Mouse (Mus musculus) C2C12 (cell line): ENCODE results near the gene Erp44. TPM values are rescaled to one million over a fixed set of nuclear protein-coding genes. Genes with fewer than 3 reads are reported as not detected.

Experiments used
- H3K27me3 ChIP-seq: one replicate; pipeline ENCODE4 v1.6.1; 2011; ENCODE audit not compliant: control insufficient read depth, insufficient read depth, insufficient read length
- H3K36me3 ChIP-seq: one replicate; pipeline ENCODE4 v1.6.1; 2011; ENCODE audit not compliant: control insufficient read depth, insufficient read depth
- H3K4me3 ChIP-seq: one replicate; pipeline ENCODE4 v1.5.1; 2011; ENCODE audit warnings: mild to moderate bottlenecking, control low read depth; ENCODE audit not compliant: poor library complexity, insufficient read depth, severe bottlenecking
- H3K79me2 ChIP-seq: one replicate; pipeline ENCODE4 v1.6.1; 2011; ENCODE audit not compliant: control insufficient read depth, insufficient read depth
- H3K79me3 ChIP-seq: one replicate; pipeline ENCODE4 v1.6.1; 2011; ENCODE audit warnings: low read depth, control low read depth
- H3ac ChIP-seq: one replicate; pipeline ENCODE3; 2011; ENCODE audit warnings: low read depth; ENCODE audit not compliant: control insufficient read depth, insufficient read length
- CEBPB ChIP-seq: IDR thresholded peaks from one replicate; pipeline ENCODE4 v1.6.1; 2011; ENCODE audit warnings: low read depth, mild to moderate bottlenecking, control low read depth, moderate library complexity
- CTCF ChIP-seq: IDR thresholded peaks from one replicate; pipeline ENCODE4 v1.5.1; 2011; ENCODE audit not compliant: control insufficient read depth, insufficient read depth, insufficient read length
- FOSL1 ChIP-seq: IDR thresholded peaks from one replicate; pipeline ENCODE4 v1.8.0; 2011; ENCODE audit warnings: mild to moderate bottlenecking, low read length; ENCODE audit not compliant: poor library complexity, insufficient read depth, severe bottlenecking
- MAX ChIP-seq: IDR thresholded peaks from one replicate; pipeline ENCODE4 v1.6.1; 2011; ENCODE audit warnings: mild to moderate bottlenecking, control low read depth
- MYOD1 ChIP-seq: IDR thresholded peaks from one replicate; pipeline ENCODE4 v1.6.1; 2011; ENCODE audit warnings: low read depth; ENCODE audit not compliant: control insufficient read depth, insufficient read length
- MYOG ChIP-seq: IDR thresholded peaks from one replicate; pipeline ENCODE4 v1.6.1; 2011; ENCODE audit not compliant: control insufficient read depth, insufficient read length; ENCODE audit errors: extremely low read depth
- USF1 ChIP-seq: IDR thresholded peaks from one replicate; pipeline ENCODE4 v1.6.1; 2011; ENCODE audit warnings: low read depth, mild to moderate bottlenecking, control low read depth, moderate library complexity
- polyA plus RNA-seq: library from polyadenylated mRNA; unstranded; fragments of >200 nt; fragmentation: generic; extraction: Trizol; gene quantifications from one replicate; pipeline ENCODE4 v1.2.1, GENCODE M21; 2012; ENCODE audit warnings: missing spikeins

The Erp44 gene
- polyA plus RNA-seq, 1 experiment = 20.2 TPM

GRCm38 (mm10) chr4:48316036-48316435, 36.7 kb upstream of the Erp44 start:
- no peak overlapping the region for H3ac ChIP-seq
- no peaks in the 10 kb centered on the region for H3K79me3 ChIP-seq
- no peaks in the 10 kb centered on the region for H3K27me3 ChIP-seq
- no peaks in the 10 kb centered on the region for H3K79me2 ChIP-seq
- TF ChIP-seq MYOD1 (no peak), CEBPB (no peak), FOSL1 (no peak)
- H3K36me3 ChIP-seq = no peaks in the 10 kb centered on the region
- H3K4me3 ChIP-seq = no peak overlapping the region

DNA sequence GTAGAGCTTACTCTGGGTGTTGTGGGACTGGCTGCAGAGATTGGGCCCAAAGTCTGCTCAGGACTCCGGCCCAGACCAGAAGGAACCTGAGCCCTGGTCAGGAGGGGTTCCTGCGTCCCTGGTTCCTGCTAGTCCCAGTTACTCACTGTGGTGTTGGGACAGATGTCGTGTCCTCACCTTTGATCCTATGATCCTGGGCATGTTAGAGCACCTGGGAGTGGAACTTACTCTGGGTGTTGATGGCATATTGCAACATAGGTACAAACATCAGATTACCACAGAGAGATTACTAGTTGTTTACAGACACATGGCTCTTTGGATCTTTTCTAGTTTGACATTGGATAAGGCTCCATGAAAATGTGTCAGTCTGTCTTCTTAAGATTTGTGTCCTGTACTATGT, 35.5 kb upstream of the Erp44 start:
- no peaks in the 10 kb centered on the region for H3K27me3 ChIP-seq
- TF ChIP-seq MYOD1 (no peak), MAX (no peak), FOSL1 (no peak), MYOG (no peak), USF1 (no peak), CTCF (no peak), CEBPB (no peak)
- H3ac ChIP-seq = no peak overlapping the region
- H3K79me3 ChIP-seq = no peaks in the 10 kb centered on the region
- H3K79me2 ChIP-seq = no peaks in the 10 kb centered on the region
- H3K36me3 ChIP-seq = no peaks in the 10 kb centered on the region
- H3K4me3 ChIP-seq = no peak overlapping the region

GRCm38 (mm10) chr4:48287086-48287757, 7.9 kb upstream of the Erp44 start:
- Histone ChIP-seq H3K4me3 (no peak overlapping the region), H3K79me2 (no peaks in the 10 kb centered on the region), H3K27me3 (no peaks in the 10 kb centered on the region), H3K79me3 (no peaks in the 10 kb centered on the region), H3K36me3 (peaks cover 9% of the 10 kb centered on the region), H3ac (no peak overlapping the region)
- TF ChIP-seq FOSL1 = no peak
- TF ChIP-seq MYOG = no peak
- no peak for TF ChIP-seq CTCF
- TF ChIP-seq MYOD1 = no peak
- no peak for TF ChIP-seq MAX
- no peak for TF ChIP-seq USF1
- TF ChIP-seq CEBPB = no peak

DNA sequence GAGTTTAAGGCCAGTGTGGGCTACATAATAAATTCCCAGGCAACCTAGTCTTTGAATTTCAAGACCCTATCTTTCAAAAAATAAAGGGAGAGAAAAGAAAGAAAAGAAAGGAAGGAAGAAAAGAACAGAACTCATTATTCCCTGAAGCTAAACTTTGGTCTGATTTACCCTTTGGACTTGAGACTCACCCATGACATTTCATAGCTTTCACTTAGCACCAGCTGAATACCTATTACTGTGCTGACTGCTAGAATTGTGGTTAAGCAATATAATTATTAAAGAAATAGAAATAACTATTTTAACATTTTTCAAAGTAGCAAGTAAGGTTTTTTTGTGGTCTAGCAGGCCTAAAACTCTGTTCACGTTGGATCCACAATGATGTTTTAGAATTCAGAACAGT, 1.8 kb upstream of the Erp44 start:
- Histone ChIP-seq H3ac (no peak overlapping the region), H3K27me3 (no peaks in the 10 kb centered on the region), H3K4me3 (no peak overlapping the region), H3K79me3 (peaks cover 21% of the 10 kb centered on the region), H3K79me2 (peaks cover 33% of the 10 kb centered on the region), H3K36me3 (peaks cover 8% of the 10 kb centered on the region)
- no peak for TF ChIP-seq FOSL1
- TF ChIP-seq MYOD1 = no peak
- no peak for TF ChIP-seq MAX
- TF ChIP-seq MYOG = no peak
- no peak for TF ChIP-seq CTCF
- TF ChIP-seq CEBPB = no peak

GRCm38 (mm10) chr4:48278757-48279497, 431 bp downstream of the Erp44 start:
- Histone ChIP-seq H3ac (peak overlapping the region; percentile 78), H3K79me2 (peaks cover 55% of the 10 kb centered on the region), H3K36me3 (no peaks in the 10 kb centered on the region), H3K4me3 (peak overlapping the region; percentile 94), H3K79me3 (peaks cover 42% of the 10 kb centered on the region), H3K27me3 (no peaks in the 10 kb centered on the region)
- no peak for TF ChIP-seq MAX
- no peak for TF ChIP-seq MYOD1
- no peak for TF ChIP-seq USF1

GRCm38 (mm10) chr4:48277011-48277410, 2.3 kb downstream of the Erp44 start:
- Histone ChIP-seq H3K36me3 (no peaks in the 10 kb centered on the region), H3K27me3 (no peaks in the 10 kb centered on the region), H3K79me2 (peaks cover 74% of the 10 kb centered on the region)

More at GRCm38 (mm10) chr4:48277011-48277410, 2.3 kb downstream of the Erp44 start:
- no peak for TF ChIP-seq MYOG
- TF ChIP-seq MYOD1 = no peak
- no peak overlapping the region for H3K4me3 ChIP-seq
- no peak overlapping the region for H3ac ChIP-seq
- peaks cover 58% of the 10 kb centered on the region for H3K79me3 ChIP-seq
